Mouse (Mus musculus): ENCODE data around the gene Gmpr. TPM values are rescaled to one million over a fixed set of nuclear protein-coding genes. Genes with fewer than 3 reads are reported as not detected.

The Gmpr gene
- total RNA-seq, 1 experiment from 2014 or later = 26.6 TPM

DNA sequence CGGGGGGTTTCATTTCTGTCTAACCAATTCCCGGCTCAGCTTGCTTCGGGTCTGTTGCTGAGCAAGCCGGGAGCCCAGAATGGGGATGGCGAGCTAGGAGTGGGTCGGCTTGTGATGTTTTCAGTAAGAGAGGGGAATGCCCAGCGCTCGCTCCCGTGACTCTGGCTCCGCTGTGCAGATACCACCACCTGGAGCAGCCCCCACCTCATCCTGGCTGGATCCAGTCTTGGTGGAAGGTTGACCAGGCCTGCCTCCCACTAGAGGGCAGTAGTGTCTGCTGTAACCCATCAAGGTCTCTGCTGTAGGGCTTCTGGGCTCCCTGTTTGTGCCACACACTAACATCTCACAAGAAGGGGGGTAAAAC is 31.9 kb downstream of the Gmpr start:
- peak; percentile 65 for DNase-seq

DNA sequence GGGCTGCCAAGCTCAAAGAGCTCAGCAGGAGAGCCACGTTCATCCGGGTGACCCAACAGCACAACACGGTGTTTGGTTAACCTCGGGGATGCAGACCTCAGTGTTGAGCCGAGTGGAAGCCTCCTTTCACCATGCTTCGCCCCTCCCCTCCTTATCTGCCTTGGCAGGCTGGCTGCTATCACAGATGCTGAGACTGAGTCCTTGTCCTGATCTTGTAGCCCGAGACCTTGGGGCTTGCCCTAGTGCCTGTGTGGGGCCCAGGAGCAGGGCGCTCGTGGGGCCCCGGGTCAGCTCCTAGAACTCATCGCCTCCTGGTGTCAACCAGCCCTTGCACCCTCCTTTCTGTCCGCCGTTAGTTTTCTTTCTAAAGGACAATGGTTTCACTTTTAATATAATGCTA is 38.7 kb downstream of the Gmpr start:
- no peak for DNase-seq

DNA sequence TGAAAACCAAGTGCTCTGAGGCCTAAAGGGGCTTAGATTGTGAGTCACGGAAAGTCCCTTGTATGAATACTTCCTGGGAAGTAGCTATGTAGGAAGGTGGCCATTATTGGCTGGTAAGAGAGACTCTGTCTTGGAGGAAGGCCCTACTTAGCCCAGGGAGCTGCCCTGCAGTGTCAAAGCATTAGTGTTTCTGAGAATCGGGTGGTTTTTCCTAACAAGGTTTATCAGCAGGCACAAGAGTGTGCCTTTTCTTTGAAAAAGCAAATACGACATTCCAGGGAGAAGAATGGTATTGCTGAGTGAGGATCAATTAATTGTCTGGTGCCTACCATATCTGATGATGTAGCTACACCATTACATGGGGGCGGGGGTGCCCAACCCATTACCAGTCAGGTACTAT is 39.7 kb downstream of the Gmpr start:
- no peak for DNase-seq

DNA sequence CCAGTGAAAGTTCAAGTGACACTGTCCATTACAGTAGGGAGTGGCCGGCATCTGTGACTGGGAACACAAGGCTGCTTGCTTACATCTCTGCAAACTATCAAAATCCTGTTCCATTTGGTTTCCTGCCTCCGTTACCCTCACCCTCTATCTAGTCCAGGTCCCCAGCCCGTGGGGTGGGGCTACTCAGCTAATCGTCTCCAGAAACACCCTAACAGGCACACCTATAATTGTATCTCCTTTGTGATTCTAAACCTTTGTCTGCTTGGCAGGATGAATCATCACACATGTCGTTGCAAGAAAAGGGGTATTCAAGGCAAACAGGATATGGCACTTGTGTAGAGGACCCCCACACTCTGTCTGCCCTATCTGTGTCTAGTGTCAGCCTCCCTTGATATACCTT is 40.3 kb downstream of the Gmpr start:
- no peak for DNase-seq

DNA sequence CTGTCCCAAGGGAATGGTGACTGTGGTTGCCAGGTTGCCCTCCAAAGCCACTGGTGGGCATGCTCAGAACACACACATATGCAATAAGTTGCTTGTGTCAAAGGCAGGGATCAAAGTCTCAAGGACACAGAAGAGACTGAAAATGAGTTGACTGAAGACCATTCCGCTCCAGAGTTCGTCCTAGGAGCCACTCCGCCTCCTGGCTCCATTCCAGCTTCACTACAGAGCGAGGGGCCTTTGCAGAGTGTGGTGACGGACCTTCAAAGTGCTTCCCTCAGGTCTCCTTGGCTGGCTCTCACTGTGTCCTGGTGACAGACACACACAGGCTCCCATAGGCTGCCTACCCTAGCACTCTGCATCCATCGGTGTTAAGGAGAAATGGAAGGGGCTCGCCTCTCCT is 46.4 kb downstream of the Gmpr start:
- DNase-seq = peak; percentile 33

DNA sequence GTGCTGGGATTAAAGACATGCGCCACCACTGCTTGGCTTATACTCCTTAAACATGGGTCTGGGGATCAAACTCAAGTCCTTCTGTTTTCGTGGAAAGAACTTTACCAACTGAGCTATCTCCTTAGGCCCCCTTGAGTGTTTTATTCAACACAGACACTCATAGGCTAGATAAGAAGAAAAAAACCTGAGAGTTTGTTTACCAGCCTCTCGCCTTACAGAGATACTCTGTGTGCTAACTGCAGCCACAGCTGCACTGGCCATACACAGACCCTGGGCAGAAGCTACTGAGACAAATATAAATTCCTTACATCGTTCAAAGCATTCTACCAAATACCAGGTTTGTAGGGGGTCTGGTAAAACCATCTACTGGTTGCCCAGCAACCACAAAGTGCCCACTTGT is 51.1 kb downstream of the Gmpr start:
- DNase-seq = no peak

DNA sequence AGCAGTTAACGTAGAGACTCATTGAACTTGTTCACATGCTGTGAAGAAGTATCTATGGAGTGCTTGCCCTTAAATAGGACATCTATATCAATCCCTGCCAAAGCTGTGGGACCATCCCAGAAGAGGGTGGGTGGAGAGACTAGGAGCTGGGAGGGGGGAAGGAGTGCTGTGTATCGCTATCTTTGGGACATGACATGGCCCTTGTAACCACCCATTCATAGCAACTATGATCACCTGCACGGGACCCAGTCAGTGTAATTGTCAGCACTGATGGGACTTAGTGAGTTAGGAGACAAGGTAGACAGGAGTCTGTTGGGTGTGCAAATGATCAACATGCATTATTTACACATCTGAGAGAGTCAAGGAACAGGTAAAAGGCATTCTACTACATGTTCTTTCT is 52.0 kb downstream of the Gmpr start:
- no peak for DNase-seq

DNA sequence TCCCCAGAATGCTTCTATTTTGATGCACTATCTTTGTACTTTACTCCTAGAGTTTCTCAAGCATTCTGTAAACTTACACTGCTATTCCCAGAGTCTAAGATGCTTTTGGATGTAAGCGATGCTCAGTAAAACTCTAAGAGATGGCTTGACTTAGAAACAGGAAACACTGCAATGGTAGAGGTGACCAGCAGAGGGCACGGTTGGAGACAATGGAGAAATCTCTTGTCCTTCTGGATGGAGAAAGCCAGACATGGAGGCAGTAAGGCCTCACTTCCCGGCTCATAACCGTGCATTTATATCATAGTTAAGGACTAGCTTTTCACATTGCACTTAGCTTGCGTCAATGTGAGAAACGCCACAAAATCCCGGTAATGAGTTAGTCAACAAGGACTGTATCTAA is 53.3 kb downstream of the Gmpr start:
- no peak for DNase-seq

DNA sequence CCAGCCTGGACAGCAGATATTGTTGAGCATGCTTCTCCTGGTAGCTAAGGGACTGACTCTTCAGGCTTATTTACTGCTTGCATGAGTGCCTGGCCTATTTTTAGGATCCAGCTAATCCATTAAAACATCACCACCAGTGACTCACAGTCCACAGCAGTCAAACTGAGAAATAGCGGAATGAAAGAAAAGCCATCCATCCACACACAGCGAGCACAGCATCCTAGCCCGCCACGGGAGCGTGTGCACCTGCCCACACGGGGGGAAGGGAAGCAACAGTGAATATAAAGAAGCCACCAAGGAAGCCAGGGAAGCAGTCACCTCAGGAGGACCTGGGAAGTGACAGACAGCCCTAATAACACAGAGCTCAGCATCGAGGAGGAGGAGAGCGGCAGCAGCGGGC is 54.8 kb downstream of the Gmpr start:
- DNase-seq = no peak

DNA sequence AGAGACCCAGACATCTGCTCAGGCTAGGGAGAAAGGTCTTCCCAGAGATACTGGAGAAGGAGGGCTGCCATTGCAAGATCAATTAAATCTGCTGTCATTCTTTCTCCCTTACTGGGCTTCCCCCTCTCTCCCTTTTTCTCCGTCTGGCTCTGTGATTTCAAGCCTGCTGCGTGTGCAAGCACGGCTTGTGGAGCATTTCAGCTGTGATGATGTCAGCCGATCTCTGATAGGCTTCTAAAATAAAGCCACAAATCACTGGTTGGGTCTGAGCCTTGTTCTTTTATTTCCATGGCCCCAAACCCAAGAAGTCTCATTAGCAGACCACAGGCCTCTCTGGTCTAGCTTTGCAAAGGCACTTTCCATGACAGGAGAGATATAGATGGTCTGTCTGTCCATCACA is 57.7 kb downstream of the Gmpr start:
- DNase-seq = no peak

DNA sequence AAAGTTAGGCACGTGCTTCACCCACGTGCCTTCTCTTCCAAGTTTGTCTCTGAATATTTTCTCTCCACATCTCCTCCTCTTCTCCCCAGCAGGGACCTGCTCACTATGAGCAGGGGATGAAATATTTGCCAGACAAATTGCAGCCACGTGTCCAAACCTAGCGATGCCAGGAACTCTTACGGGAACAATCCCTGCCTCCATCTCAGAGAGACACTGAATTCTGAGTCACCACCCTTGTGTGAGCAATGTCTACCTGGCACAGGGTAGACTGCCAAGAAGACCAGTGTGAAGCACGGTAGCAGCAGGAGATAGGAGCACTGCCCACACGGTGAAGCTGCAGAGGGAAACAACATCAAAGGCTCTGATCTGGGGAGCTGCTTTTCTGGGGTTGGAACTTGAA is 62.7 kb downstream of the Gmpr start:
- no peak for DNase-seq

DNA sequence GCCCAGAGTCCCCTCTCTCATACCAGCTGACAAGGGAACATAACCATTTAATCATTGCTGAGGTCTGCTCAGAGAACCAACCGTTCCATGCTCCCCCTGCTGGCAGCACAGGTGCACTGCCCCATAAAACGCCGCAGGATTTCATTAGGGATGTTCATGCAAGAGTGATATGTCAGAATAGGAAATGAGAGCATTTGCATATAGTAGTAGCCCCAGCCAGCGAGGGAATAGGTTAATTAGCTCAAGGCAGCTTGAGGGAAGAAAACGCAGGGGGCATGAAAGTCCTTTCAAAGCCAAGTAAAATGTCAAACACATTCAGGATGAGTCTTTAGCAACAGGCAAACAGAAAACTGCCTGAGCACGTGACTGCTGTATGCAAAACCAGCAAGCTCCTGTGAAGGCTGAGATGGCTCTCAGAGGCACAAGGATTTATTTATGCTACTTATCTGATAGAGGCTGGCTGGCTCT is 64.6 kb downstream of the Gmpr start:
- peak; percentile 77 for DNase-seq

DNA sequence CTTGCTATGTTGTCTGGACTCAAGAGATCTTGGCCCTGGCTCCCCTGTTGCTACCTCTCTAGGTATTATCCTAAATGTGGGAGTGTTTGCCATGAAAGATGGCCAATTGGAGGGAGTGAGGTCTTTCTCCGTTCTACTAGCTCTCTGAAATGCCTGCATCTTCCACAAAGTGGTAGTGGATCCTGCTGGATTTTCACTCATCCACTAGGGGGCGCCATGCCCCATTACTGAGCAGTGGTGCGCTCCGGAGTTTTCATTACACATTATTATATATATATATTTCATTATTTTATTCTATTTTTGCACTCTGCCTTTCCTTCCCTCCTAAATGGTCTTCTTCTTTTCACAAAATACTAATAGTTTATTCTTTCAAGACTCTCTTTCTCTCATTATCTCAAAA is 65.5 kb downstream of the Gmpr start:
- DNase-seq = peak; percentile 71

DNA sequence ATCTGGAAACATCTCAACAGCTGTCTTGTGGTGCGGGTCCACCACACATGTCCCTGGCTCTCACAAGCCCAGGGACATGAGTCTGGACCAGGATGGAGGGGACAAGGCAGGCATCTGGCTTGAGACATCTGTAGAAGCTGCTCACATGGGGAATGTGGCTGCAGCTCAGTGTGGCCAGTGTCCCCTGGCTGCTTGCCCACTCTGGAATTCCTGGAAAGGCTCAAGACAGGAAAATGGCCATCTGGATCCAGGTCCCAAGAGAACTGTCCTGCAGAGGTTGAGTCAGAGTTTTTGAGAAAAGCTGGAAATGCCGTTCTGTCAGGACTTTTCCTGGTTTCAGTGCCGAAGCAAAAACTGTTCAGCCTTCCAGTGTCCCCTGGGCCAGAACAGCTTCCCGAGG is 68.9 kb downstream of the Gmpr start:
- peak; percentile 47 for DNase-seq

DNA sequence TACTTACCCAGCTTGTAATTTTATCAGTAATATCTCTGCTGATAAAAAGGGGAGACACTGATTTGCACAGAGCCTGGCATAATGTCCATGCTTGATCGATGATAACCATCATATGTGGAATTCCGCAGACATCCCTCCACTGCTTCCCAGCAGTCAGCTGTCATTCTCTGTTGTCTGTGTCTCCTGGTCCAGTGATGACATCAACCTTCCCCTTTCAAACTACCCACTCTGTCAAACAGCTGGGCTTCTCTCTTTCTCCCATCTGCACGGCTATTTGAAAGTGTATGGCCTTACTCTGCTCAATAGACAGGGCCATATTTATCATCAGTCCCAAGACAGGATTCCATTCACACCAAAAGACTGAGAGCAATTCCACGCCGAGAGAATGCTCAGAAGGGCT is 70.1 kb downstream of the Gmpr start:
- DNase-seq = no peak

DNA sequence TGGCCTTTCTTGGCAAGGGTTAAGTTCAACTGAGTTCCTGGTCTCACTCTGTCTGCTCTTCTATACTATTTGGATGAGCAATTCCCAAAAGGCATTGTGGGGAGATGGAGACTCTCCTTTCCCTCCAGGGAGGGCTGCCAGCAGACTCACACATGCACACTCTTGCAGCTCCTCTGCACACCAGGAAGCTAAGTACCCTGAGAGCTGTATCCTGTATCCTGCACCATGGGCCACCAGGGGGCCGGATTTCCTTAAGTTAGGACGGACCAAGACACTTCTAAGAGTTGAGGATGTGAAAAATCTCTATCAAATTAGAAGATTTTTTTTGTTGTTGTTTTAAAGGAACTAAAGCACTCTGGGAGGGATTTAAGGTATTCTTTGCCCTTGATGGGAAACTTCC is 70.5 kb downstream of the Gmpr start:
- DNase-seq = peak; percentile 37

DNA sequence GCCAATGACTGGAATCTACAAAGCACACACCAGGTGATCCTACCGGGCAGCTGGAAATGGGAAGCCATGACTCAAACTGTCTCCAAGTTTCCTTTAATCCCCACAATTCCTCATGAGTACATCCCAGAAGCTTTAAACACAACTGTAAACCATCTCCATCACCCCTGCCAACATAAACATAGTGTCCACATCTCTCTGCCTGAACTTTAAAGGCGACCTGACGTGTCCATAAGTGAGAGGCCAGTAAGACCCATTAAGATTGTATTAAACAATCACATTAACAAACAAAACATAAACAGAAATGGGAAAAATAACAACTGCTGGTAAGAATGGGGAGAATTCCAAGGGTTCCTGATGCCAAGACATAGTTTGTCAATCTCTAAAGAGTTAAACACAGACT is 72.5 kb downstream of the Gmpr start:
- no peak for DNase-seq

DNA sequence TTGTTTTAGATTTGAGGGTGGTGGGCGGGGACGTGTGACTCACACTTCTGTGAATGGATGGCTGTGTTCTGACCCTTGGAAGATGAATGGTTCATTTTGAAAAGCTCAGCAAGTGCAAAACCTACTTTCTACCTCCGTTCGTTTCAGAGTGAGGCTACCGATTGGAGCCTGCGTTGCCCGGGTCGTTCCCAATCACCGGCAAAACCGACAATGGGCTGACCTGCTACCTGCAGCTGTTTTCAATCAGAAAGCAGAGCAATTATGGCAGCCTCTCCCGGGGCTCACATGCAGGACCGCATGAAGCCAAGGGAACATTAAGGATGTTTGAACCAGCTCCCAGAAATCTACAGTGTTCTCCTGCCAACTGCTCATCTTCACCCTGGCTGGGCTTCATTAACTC is 75.0 kb downstream of the Gmpr start:
- no peak for DNase-seq

DNA sequence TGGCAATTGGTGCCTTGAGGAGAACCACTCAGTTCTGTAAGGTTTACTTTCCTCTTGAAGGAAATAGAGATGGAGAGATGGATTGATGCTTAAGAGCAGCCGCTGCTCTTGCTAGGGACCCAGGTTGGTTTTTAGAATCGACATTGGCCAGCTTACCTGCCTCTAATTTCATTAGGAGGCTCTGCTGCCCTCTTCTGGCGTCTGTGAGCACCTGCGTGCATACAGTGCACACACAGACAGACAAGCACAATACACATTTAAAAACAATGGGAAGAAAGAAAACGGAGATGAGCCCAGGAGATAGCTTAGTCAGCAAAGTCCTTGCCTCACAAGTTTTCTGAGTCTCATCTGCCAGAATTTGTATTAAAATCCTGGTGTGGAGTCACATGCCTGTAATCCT is 75.8 kb downstream of the Gmpr start:
- DNase-seq = no peak

DNA sequence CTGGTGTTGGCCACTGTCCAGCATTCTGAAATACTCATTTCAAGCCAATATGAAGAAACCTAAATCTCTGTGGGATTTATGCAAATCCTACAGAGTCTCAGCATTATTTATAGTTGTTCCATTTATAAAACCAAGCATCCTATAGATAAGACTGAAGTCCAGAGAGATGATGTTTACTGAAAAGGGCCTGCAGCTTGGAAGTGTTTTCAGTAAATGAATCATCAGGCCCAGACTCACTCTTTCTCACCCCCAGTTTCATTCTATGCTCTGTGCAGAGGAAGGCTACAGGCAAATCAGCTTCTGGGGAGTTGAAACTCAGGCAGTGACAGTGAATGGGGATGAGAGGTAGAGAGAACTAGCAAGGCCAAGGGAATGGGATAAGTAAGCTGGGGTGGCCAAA is 83.7 kb downstream of the Gmpr start:
- DNase-seq = no peak

DNA sequence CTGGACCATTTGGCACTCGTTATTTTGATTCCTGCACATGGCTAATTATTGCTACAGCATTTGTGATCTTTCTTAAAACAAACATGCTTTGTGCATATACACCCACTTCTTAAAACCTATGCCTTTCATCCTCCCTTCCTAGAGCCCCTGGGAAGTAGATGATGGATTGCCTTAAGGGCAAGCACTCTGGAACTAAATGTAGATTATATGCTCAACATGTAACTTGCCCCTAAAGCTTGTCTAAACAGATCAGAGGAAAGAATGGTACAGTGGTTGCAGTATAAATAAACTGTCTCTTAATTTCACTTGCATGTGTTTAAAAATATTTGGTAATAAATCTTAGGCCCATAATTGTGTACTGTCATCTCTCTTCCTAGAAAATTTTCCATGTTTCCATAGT is 86.7 kb downstream of the Gmpr start:
- no peak for DNase-seq

DNA sequence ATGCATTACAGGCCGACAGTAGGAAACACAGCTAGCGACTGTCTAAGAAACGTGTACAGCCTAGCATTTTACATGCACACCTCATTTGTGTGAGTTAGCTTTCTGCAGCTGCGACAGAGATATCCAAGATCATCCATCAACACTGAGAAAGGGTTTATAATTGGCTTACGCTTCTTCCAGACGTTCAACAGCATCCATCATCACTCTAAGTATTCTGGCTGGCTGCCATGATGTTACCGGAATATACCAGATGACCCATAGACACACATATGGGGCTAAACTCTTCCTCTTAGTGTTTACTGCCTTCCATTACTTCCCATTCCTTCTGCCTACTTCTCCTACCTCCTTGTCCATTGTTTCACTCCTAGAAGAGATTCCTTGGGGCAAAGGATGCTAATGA is 88.2 kb downstream of the Gmpr start:
- DNase-seq = no peak

DNA sequence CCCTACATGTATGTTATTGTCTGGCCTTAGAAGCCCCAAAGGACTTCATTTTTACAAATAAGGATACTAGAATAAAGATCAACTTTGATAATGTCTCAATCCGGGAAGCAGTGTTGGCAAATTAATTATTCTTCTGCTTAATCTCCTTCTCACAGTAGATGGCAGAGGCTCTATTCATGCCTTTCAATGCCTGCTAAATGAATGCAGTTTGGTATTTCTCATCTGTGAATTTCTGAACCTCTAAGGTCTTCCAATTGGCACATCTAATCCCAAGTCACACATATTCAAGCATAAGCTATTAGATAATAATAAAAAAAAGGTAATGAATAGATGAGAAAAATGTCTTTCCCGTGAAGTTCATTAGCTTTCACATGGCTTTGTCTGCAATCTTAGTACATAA is 92.6 kb downstream of the Gmpr start:
- DNase-seq = no peak

DNA sequence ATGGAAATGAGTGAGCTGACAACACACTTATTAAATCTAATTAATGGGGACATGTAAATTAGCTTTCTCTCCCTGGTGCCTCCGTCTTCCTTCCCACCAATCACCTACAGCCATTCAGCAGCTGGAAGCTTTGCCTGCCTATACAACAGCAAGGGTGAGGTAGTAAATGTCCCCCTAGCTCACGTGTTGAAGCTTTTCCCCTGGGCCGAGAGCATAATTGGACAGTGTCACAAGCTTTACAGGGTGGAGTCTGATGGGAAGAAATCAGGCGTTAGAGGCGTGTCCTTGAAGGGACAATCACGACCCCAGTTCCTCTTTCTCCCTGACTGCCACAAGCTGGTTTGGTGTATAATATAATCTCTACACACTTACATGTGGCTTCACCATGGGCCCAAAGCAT is 93.2 kb downstream of the Gmpr start:
- no peak for DNase-seq
